Mouse (Mus musculus) gastrocnemius, postnatal 25 days (tissue): ENCODE results near the gene Dtx4. TPM values are rescaled to one million over a fixed set of nuclear protein-coding genes. Genes with fewer than 3 reads are reported as not detected.

Experiments
- DNase-seq: peaks from one replicate; pipeline ENCODE4 v3.0.0; 2022
- total RNA-seq, 2 experiments: library from RNA; stranded (reverse); gene quantifications; 1 replicate in 1 of 2; 2 replicates in 1 of 2; pipeline ENCODE4 v1.2.3; 2021

Dtx4 gene
- total RNA-seq, 2 experiments from 2014 or later: 6.2 to 6.7 TPM

- DNase-seq: no peak
Observed at GRCm38 (mm10) chr19:12494187-12494458, 7.1 kb downstream of the Dtx4 start.

GRCm38 (mm10) chr19:12493453-12494186 lies 7.6 kb downstream of the Dtx4 start:
- no peak for DNase-seq

- no peak for DNase-seq
Observed at GRCm38 (mm10) chr19:12491636-12492035, 9.6 kb downstream of the Dtx4 start.

- DNase-seq: no peak
Observed at GRCm38 (mm10) chr19:12489675-12490570, 11.3 kb downstream of the Dtx4 start.

- no peak for DNase-seq
Observed at GRCm38 (mm10) chr19:12488969-12489674, 12.1 kb downstream of the Dtx4 start.

DNA sequence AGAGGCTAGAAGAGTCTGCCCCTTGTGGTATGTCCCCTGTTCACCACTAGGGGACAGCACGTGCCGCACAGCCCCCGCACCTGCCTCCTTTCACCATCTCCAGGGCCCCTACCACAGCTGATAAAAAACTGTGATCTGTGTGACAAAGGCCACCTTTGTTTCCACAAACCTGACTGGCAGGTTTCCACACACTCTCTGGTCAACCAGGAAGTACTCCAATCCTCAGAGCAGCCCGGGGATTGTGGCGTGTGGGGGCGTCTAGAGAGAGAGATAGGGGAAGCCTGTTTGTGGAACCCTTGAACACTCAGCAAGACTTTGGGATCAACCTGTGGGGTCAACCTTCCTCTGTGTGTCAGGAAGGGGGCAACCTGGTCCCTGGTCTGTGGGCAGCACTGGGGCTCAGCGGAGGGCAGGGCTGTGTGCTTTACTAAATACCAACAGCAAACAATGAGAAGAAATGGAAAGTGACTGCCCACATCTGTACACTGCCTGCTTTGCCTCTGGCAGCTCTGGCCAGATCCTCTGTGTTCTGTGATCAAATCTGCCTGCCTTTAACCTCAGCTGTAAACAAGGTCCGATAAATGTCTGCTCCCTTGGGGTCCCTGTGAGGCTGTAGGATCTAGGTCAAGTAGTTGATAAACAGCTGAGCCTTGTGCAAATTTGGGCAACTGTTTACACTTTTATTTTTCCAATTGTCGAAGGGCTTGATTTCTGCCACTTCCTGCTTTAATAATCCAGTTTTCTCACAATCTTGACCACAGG lies 12.9 kb downstream of the Dtx4 start:
- no peak for DNase-seq

GRCm38 (mm10) chr19:12487511-12488204 lies 13.6 kb downstream of the Dtx4 start:
- no peak for DNase-seq

DNA sequence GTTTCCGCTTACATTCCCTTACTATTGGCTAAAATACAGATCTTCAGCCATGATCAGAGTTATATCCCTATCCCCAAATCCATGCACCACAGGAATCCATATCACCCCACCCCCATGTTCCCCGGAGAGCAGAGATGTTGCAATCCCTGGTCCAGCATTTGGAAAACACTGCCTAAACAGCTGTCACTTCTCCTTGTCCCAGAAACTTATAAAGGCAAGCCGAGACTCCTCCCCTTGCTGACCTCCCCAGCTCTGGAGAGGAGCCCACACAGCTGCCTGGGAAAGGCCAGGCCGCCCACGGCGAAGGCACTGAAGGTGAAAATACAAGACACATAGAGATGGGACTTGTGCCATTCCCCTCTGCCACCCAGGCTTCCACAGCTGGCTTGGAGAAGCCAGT lies 14.4 kb downstream of the Dtx4 start:
- DNase-seq: peak; percentile 88

DNA sequence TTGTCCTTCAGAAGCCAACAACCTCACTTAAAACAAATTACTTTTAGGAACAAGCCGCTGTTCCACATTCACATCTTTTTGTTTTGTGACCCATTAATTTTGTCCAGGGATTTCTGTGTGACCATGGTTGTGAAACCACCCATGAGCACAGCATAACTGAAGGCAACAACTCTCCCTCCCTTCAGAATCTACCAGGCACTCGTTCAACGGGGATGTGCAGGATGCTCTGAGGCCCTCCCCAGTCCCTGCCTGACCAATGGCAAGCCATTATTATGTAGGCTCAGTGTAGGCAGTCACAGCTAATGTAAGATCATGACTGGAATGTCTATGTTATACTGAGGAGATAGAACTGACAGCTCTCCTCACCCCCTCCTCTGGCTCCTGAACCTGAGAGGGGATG lies 15.6 kb downstream of the Dtx4 start:
- DNase-seq: no peak

GRCm38 (mm10) chr19:12485223-12485622 lies 16.0 kb downstream of the Dtx4 start:
- DNase-seq: no peak

DNA sequence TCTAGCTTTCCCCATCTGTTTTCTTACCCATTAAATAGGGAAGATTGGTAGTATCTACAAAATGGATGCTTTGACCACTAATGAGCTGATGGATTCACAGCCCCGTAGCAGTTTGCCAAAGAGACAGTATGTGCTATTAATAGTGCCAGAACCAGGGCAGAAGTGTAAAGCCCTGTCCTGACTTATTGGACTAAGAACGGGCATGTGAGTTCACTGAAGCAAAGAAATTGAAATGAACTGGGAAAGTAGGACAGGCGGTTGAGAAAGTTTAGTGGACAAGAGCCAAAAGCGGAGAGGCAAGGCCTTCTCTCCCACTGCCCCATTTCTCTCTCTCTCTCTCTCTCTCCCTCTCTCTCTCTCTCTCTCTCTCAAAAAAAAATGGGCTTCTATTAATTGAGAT lies 17.0 kb downstream of the Dtx4 start:
- no peak for DNase-seq

- peak; percentile 49 for DNase-seq
Observed at GRCm38 (mm10) chr19:12483782-12484181, 17.5 kb downstream of the Dtx4 start.

GRCm38 (mm10) chr19:12478369-12478768 lies 22.9 kb downstream of the Dtx4 start:
- no peak for DNase-seq

DNA sequence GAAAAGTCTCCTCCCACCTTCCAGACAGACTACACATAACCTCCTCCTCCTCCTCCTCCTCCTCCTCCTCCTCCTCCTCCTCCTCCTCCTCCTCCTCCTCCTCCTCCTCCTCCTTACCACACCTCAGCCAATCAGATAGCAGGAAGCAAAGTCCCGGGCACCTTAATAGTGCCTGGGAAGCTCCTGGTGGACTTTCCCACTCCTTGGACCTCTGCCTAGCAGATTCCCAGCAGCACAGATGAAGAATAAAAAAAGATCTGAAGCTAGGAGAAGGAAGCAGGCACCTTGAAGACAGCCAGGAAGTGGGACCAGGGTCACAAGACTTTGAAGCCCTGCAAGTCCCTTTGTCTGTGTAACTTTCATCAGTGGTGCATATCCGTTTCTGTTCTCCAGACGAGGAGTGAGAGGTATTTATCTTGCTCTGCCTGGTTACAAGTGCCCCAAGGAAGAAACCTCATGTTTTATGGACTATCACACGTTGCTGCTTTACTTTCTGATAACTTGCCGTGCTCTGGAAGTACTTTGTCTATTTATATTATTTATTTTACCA lies 24.5 kb downstream of the Dtx4 start:
- no peak for DNase-seq

DNA sequence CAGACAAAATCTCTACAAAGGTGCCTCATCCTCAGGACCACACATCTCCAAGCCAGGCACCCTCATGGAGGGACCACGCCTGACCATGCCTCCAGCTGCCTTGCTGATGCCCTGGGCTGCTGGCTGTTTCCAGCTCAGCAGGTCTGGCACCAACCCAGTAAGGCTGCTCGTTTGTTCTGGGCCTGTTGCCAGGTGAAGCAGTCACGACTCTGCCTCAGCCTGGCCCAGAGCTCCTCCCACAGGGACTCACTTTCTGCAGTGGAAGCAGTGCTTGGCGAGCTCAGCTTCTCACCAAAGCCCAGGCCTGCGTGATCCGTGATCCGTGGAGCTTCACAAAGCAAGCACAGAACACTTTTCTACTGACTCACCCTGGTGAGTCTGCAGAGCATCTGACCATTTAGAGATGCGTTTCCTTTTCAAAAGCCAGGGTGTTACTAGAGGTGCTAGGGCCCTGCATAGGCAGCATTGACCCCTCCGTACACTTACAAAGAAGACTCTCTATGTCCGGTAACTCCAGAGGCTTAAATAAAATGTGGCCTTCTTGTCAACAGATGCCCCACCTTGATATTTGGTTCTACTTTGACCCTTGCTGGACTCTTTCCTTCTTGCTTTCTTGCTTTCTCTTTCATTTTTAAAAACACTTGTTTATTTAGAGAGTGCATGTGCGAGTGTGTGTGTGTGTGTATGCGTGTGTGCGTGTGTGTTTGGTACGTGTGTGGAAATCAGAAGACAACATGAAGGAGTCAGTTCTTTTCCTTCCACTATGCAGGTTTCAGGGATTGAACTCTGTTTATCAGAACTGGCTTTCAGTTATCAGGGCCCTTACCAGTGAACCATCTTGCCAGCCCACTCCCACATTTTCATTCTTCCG lies 25.6 kb downstream of the Dtx4 start:
- peak; percentile 91 for DNase-seq

GRCm38 (mm10) chr19:12473951-12474350 lies 27.3 kb downstream of the Dtx4 start:
- no peak for DNase-seq

DNA sequence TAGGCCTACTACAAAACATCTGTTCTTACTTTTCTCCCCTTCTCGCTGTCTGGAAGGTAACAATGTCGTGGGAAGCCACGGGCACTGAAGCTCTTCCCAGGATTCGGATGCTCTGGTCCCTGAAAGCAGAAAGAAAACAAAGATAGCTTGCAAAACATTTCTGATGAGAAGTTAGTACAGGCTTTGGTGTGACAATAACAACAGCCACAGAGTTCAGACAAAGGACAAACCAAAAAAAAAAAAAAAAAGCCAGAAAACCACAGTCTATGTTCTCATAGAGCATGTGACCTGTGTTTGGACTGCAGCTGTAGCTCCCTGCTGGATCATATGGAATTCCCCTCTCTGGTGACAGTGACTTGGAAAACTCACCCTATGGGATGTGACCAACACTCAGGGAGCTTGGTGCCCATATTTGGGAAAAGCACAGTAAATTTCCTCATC lies 28.0 kb downstream of the Dtx4 start:
- DNase-seq: no peak

DNA sequence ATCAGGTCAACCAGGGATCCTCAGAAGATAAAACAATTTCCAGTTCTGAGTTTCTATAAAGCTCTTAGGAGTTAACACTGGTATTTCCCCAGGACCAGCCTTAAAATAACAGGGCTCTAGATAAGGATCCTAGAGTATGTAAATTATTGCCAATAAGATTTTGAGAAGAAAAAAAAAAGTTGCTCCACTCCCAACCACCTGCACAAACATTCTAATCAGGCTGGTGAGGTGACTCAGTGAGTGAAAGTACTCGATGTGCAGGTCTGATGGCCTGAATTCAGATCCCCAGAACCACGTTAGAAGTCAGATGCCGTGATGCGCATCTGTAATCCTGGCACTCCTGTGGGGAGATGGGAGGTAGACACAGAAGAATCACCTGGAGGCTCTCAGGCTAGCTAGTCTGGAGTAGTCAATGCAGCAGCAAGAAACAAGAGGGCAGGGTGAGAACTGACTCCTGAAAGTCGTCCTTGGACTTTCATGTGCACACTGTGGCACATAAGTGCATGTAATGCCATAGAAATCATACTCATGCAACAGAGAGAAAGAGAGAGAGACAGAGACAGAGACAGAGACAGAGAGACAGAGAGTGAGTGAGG lies 28.8 kb downstream of the Dtx4 start:
- no peak for DNase-seq

DNA sequence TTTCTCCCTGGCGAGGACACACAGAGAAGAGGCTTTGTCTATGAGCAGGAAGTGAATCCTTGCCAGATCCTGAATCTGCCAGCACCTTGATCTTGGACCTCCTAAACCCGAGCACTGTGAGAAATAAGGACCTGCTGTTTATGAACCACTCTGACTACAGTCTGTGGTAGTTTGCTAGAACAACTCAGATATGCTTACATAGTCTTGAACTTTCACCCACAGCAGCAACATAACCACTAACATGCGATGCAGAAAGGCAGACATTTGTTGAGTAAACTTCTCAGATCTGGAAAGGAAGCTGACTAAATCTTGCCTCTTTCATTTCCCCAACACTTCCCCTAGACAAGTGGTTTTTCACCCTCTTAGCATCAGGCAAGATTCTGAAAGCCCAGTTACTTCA lies 29.4 kb downstream of the Dtx4 start:
- no peak for DNase-seq

GRCm38 (mm10) chr19:12467436-12467835 lies 33.8 kb downstream of the Dtx4 start:
- DNase-seq: no peak
